Mouse (Mus musculus) urinary bladder, adult 2 months (tissue): Measurements from ENCODE around the gene Zfp93. TPM values are rescaled to one million over a fixed set of nuclear protein-coding genes. Genes with fewer than 3 reads are reported as not detected.
A peak's percentile ranks its signal among the peaks of the same experiment; 100 is the strongest.
"Not testable (repeated sequence)": the region's sequence is repeated elsewhere in the genome, so short reads cannot be mapped to it uniquely, and the experiment has no call there.

Experiments used
- DNase-seq: peaks from one replicate; pipeline ENCODE4 v3.0.0; 2022; ENCODE audit warnings: low spot score
- polyA plus RNA-seq: library from polyadenylated mRNA; depleted of rRNA; stranded (reverse); fragments of >200 nt; gene quantifications from 2 replicates; pipeline ENCODE4 v1.2.3, GENCODE M21; 2012; rRNA removed

Gene Zfp93
- 6.0 and 6.4 TPM in 2 replicates for polyA plus RNA-seq

DNA sequence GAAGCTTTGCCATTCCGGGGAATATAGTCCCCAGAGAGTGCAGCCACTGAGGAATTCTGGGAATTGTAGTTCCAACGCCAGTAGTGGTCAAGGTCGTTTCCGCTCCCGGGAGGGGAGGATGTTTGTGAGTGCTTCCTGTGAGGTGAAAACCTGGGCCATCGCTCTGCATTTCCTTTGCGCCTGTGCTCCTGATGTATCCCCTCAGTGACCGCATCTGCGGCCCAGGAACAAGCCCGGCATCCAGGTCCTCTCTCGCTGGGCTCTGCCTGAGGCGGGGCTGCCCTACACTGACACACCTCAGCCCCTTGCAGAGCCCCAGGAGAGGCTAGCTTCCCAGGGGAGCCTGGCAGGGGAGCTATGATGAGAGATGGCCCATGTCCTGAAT lies at the start of gene Zfp93:
Gene Zfp93 (plus strand): TSS at position 133 of the 385 bp plus-strand sequence.
- peak; percentile 33 for DNase-seq

DNA sequence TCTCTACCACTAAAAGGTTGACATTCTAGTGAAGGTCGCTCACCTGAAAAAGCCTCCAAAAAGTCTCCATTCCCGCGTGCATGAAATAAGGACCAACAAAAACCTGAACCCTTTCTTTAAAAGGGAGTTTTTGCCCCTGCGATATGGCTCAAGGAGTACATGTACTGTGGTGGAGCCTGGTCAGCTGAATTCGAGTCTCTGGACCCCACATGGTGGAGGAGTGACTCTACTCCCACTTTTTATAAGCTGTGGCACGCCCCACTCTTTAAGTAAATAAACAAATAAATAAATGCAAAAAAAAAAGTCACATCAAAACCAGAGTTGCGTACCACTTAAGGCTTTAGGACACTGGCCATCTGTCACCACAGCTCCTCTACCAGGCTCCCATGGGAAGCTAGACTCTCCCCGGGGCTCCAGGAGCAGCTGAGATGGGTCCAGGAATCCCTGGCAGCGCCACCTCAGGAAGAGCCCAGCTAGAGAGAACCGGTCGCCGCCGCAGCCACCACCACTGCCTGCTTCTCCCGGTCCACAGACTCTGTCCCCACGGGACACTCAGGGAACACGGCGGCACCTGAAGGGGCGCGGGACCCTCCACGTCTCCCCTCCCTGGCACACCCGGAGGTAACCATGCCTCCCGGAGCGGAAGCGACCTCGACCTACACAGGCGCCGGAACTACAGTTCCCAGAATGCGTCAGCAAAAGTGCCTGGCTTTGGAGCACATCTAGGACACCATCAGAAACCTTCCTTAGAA lies 33.0 kb upstream of the Zfp93 start, which contains the start of gene Zfp109:
Gene Zfp109 (minus strand): TSS at position 521 of the 752 bp plus-strand sequence.
- DNase-seq: peak; percentile 40

DNA sequence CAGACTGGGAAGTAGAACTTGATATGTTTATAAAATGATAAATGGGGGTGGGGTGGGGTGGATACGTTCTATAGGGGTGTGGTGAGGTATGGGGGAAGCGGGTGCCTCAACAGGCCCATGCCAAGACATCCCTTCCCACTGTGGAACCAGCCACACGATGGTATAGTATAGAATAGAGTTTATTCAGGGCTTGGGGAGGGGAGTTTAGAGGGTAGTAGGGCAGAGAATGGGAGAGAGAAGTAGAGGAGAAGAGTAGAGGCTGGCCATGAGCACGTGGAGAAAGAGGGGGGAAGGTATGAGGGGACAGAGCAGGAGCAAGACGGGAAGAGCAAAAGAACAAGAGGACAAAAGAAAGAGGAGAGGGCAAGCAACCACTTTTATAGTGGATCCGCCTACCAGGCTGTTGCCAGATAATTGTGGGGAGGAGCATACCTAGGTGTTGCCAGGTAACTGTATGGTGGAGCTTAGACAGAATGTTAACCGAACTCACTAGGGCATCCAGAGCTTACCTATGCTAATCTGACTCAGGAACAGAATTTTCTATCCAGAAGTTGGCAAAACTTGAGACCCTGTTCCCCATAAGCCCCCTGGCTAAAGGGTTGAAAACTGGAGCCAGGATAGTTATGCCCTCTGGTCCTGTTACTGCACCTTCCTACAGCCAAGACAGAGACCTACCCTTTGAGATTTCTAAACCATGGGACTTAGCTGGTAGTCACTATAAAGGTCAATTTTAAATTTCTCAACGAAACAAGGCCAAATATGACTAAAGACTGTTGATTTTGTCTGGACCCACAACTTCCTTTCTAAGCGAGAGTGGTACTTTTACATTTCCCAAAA lies 16.2 kb upstream of the Zfp93 start:
- no peak for DNase-seq

DNA sequence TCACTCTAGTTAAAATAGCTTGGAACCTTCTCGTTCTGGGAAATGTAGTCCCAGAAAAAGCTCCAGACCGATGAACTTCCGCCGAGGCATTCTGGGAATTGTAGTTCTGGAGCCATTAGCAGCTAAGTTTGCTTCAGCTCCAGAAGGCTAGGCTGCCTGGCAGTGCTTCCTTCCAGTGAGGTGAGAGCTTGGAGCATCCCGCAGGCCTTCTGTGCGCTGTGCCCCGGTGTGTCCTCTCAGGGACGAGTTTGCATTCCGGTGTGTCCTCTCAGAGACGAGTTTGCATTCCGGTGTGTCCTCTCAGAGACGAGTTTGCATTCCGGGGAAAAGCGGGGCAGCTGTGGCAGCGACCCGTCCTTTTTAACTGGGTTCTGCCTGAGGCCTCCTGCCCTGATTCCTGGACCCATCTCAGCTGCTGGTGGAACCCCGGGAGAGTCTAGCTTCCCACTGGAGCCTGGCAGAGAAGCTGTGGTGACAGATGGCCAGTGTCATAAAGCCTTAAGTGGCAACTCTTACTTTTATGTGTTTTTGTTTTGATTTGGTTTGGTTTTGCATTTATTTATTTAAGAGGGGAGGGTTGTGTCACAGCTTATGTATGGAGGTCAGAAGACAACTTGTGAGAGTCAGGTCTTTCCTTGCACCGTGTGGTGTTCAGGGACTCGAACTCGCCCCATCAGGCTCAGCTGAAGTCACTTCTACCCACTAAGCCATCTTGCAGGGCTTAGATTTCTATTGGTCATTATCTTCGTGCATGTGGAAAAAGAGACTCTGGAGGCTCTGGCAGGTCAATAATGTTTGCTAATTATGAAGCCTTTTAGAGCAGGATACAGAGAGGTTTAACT lies 15.4 kb upstream of the Zfp93 start, which contains the start of gene Zfp108:
Gene Zfp108 (plus strand): TSS at position 162 of the 842 bp plus-strand sequence.
- DNase-seq: peak; percentile 50

DNA sequence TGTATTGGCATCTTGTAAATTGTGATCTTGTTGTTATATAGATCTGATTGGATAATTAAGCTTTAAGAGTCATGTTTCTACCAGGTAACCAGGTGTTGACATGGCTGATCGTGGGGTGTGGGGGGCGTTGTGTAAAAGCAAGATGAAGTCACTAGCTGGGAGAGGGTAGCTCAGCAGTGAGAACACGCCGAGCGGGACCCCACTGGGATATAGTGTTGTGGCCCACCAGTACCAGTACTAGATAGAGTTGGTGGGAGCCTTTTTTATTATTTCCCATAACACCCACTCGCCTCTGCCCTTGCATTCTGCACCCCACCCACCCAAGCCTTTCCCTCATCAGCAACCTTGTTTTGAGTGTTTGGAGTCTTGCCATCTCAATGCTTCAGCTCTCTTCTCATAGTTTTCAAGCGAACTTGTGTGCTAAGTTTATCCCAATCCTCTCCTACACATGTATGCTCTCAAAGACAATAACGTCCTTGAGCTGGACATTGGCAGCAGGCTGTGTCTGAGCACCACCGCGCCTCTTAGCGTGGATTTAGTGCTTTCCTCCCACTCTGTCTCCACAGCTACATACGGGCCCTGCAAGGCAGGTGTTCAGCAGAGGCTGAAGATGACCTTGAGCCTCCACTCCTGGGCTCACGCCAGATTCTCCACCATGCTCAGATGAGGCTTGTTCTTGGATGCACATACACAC lies 10.8 kb upstream of the Zfp93 start:
- no peak for DNase-seq

DNA sequence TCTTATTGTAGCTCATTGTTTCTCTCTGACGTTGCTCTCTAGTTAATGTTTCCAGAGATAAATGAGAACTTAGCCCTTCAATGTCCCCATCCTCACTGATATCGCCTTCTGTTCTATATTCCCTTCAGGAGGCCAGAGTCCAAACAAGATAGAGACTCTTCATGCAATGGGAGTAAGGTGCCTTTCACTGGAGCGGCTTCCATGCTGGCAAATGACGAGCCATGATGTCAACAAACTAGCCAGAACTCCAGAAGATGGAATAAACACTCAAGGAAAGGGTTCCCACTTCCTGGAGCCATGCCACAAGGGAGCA lies 10.3 kb upstream of the Zfp93 start:
- no peak for DNase-seq

DNA sequence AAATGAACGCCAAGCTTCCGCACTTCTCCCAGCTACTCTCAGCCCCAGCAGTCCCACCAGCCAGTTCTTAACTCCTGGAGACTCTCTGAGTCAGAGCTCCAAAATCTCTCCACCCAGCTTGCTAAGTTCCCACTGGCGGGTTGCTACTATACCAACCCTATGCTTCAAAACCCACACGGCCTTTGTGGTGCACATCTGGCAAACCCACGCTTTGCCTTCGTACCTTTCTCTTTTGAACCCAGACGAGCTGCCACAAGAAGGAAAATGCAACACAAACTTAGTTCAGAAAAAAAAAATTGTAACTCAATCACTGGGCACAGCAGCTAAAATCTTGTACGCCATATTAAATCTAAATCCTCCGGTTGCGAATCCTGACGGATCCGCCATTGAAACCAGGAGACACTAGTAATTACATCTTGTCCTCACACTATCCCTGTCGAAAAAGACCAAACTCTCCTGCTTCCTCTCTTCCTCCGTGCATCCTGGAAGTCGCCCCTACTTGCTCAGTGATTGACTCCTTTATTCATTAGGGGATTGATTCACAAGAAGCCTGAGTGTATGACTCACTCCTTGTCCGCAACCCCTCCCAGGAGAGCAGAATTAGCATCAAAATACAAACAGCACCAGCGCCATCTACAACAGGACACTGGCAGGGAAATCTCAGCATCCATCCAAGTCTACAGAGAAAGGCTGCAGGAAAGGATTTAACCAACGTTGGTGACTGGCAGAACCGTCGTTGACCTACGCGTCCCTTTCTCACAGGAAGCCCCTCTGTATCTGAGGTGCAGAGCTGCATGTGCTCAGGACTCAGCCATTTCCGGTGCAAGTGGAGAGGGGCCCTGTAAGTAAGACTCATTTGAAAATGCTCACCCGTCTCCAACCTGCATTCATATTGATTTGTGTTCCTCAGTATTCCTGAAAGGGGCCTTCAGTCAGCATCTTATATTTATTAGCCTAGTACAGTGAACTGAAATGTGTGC lies 1.8 kb upstream of the Zfp93 start:
- no peak for DNase-seq

DNA sequence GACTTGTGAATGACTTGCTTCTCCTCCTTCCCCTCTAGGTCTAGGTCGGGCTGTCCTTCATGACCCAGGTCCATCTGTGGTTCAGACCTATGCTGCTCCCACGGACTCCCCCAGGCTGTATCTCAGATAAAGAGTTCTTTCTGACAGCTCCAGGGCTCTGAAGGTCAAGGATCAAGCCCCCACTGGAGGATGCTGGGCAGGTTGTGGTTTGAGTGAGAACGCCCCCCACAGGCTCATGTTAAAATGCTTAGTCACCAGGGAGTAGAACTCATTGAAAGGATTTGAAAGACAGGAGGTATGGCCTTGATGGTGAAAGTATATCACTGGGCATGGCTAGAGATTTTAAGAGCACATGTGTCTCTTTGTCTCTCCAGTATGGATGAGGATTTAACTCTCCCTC lies 964 bp upstream of the Zfp93 start:
- DNase-seq: no peak

DNA sequence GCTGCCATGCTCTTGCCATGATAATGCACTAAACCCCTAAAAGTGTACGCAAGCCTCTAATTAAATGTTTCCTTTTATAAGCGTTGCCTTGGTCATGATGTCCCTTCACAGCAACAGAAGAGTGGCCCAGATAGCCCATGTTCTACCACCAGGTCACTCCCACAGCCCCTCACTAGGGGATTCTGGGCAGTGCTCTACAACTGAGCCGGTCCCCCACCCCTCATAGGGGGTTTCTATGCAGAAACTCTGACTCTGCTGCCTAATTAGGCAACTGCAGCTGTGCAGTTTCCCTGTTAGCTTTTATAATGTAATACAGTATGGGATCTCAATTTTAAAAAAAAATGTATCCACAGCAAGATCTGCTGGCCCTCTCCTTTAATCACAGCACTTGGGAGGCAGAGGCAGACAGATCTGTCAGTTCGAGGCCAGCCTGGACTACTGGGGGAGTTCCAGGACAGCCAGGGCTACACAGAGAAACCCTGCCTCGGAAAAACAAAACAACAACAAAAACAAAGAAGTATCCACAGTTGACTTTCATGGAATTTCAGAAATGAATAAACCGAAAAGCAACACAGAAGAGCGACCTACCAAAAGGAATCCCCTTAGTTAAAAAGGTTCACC lies 443 bp upstream of the Zfp93 start:
- no peak for DNase-seq

DNA sequence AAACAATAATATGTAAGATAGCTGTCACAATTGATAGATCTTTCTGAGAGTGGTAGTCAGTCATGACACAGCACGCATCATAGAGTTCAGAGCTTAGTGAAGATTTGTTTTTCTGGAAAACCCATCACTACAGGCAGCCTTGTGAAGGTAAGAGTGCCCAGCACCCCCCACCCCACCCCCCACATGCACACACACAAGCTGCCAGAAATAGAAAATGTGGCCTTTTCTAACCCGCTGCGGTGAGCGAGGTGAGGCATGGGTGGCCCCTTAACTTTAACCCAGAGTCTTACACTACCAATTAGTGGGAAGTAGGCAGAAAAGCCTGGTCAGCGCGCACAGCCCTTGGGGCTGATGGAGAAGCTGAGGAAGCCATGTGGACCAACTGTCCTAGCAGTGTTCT lies 971 bp downstream of the Zfp93 start:
- DNase-seq: no peak

DNA sequence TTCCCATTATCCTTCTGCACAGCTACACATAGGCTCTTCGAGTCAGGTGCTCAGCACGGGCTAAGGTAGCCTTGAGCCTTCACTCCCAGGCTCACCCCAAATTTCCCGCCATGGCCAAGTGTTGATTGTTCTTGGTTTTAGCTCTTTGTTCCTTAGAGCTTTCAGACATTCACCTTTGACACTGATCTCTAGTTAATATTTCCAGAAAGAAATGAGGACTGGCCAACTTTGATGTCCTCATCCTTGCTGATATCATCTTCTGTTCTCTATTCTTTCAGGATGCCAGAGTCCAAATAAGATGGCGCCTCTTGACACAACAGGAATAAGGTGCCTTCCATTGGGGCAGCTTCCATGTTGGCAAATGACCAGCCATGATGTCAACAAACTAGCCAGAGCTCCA lies 4.2 kb downstream of the Zfp93 start:
- no peak for DNase-seq

DNA sequence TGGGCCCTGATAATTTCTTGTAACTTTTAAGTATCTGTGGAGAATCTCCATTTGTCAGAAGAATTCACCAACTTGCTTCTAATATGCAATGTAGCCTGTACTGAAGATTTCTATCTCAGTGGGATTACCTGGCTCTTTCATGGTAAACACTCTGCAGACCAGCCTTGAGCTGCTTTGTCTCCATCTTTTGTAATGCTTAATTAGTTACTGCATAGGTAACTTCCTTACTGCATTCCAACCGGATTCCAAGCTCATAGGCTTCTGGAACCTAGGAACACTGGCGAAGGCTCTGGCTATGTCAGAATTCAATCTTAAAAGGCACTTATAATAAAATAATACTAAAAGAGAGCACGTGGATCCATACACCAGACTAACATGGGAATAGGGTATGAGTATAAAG lies 8.6 kb downstream of the Zfp93 start:
- DNase-seq: not testable (repeated sequence)

DNA sequence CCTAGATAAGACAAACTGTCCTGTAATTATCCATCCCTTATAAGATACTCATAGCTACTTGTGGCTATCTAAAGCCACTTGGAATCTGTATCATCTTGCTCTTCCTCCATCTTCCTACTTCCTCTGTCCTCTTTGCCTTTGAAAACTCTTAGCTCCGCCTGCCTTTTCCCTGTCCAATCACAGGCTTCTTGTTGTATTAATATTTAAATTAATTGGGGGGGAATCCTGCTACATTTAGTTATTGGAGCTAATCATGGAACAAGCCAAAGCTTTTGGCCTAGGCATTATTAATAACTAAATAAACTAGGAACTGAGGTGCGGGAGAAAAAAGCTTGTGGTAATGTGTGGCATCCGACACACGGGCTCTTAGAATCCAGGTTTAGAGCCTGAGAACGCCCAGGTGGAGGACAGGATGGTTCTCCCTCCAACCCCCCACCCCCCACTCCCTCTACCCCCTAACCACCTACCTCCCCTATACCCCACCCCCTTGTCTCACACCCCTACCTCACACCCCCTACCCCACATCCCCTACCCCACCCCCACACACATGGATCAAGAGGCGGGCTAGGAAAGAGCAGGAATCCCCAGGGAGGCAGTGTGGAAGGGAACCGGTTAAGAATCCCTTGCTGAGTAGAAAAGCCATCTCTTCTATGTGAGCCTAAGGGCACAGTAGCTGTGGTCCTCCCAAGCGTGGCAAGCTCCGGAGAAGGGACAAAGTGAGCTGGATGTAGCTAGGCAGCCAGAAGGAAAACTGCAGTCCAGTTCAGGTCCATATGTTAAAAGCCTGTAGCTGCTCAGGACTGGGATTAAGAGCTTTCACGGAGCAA lies 10.0 kb downstream of the Zfp93 start:
- DNase-seq: no peak

DNA sequence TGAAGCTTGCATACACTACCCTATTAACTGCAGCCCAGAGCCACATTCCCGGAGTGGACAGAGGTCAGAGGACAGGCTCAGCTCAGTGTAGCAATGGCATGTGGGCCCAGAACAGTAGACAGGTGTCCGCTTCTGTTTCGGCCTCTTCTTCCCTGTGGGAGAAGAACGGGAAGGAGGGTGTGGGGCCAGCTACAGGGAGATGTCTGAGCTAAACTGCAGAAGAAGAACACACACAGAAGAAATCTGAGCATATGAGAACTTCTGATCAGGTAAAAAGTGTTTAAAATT lies 10.6 kb downstream of the Zfp93 start:
- DNase-seq: no peak

DNA sequence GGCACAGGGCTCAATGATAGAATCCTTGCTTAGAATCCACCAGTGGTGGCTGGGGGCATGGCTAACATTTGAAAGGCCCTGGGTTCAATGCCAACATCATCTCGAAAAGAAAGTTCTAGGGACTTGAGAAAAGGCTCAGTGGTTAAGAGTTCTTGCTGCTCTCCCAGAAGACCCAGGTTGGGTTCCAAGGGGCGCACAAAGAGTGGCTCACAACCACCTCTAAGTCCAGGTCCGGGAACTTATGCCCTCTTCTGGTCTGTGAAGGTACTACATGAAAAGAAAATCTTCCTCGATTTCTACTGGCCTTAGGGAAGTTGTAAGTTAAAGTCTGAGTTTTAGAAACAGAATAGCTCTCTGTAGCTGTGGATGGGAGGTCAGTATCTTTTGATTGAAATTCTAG lies 15.9 kb downstream of the Zfp93 start:
- no peak for DNase-seq

DNA sequence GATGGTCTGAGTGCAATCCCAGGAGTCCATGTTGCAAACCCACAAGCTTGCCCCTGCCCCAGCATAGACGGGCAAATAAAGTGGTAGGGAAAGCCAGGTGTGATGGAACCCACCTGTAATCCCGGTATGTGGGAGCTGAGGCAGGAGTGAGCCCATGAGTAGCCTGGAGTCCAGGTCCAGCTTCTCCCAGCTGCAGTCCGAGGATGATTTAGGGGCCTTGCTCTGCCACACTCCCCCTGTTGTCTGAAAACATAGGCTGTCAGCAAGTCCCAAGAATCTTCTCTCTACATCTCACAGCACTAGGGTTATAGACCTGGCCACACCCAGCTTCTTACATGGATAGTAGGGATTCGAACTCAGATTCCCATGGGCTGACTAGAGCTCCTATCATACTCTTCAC lies 16.7 kb downstream of the Zfp93 start:
- DNase-seq: no peak

DNA sequence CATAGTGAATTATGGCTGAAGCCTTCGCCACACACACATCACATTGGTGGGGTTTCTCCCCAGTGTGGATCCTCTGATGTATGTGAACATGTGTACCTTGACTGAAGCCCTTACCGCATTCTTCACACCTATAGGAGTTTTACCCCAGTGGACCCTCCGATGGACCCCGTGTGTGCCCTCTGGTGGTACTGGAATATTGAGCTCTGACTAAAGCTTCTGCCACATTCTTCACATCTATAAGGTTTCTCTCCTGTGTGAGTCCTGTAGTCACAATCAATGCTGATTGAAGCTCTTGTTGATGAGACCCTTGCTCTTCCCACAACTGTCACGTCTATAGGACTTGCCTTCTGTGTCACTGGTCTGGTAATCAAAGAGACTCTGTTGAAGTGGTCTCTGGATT lies 17.4 kb downstream of the Zfp93 start:
- DNase-seq: no peak

DNA sequence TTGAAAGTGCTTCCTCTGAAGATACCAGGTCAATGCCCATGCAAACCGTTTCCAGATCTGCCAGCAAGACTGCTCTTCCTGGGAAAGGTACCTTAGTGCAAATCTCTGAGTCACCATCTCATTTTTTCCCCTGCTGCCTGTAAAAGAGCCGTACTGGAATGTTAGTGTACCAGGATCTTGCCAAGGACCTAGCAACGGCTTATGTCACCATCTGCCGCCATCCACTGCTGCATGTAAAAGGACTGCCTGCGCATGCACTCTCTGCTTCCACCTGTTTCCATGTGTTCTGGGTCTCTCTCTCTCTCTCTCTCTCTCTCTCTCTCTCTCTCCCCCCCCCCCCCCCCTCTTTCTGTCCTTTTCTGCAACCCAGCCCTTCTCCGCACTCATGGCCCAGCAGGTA lies 18.3 kb downstream of the Zfp93 start:
- no peak for DNase-seq

DNA sequence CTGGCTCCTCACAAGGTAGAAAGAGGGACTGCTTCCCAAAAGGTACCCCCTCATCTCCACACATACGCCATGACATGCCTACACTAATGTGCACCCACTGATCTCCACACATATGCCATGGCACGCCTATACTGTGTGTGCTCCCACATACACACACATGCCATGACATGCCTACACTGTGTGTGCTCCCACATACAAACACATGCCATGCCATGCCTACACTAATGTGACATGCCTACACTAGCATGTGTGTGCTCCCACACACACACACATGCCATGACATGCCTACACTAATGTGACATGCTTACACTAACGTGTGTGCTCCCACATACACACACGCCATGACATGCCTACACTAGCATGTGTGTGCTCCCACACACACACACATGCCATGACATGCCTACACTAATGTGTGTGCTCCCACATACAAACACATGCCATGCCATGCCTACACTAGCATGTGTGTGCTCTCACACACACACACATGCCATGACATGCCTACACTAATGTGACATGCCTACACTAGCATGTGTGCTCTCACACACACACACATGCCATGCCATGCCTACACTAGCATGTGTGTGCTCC lies 20.0 kb downstream of the Zfp93 start:
- DNase-seq: no peak
